Mouse (Mus musculus): ENCODE measurements at regions not wholly inside any gene's neighbourhood (a gene's known extent, or its start where the extent isn't known, plus 50 kb on each side); places are given as distances from the start of the nearest gene placed in this dataset.

DNA sequence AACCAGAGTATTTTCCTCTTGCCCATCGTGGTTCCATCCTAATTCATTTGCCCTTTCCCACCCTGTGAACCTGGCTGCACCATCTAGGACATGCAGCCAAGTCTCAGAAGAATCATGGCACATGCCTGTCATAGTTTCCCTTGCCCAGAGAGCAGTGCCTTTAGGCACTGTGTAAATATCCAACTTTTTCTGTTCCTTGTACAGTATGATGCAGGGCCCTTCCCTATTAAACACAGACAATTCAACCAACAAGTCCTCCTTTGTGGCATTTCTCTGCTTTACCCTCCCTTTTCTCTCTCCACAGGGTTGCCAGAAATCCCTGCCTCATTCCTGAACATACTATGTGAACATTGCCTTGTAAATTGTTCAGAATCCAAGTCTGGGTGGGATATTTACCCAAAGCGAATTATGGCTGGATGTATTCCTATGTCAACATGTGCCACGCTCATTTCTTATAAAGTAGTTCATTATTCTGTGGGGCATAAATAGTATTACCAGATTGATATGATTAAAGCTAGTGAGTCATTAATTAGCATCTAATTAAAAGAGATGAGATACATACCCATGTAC is 349.1 kb downstream of the Insc start:
- ATAC-seq (no peak), DNase-seq (ENCODE audit: low spot score) (no peak)
- Histone ChIP-seq H3K27ac (ENCODE audit: low read length) (no peak overlapping the region), H3K4me2 (replicated peaks; ENCODE audit: low read depth, low read length) (no peak overlapping the region), H3K9me3 (ENCODE audit: low read length) (no peaks in the 10 kb centered on the region), H3K9ac (replicated peaks; ENCODE audit: low read depth) (no peak overlapping the region), H3K4me3 (ENCODE audit: low read depth, low read length) (no peak overlapping the region), H3K36me3 (ENCODE audit: insufficient read depth, low read length) (no peaks in the 10 kb centered on the region), H3K27me3 (replicated peaks; ENCODE audit: insufficient read depth, low read length) (no peaks in the 10 kb centered on the region), H3K4me1 (ENCODE audit: insufficient read depth, low read depth, low read length) (no peaks in the 10 kb centered on the region)
- TF ChIP-seq CTCF (IDR thresholded peaks at IDR 0.05) (no peak), EP300 (IDR thresholded peaks at IDR 0.05) (no peak)
- 55% methylated on average over 3 of the region's 3 CpGs for WGBS

DNA sequence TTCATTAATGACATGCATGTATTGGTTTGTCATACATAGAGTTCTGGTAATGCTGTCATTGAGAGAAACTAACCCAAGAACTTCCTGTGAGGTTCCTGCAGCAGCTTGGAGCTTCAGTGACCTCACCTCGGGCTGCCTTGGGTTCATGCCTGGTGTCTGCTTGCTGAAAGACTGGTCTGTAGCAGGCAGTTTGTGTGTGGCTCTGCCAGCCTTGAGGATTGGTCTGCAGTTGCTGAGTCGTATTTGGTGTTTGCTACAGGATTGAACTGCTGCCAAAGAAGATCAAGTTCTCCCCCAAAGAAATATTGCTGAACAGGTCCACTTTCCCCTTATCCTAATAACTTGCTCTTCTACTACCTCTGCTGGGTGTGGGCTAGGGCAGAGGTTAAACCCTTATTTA is 362.5 kb downstream of the Insc start:
- Histone ChIP-seq H3K9me3 (ENCODE audit: low read length) (no peaks in the 10 kb centered on the region), H3K36me3 (ENCODE audit: insufficient read depth, low read length) (no peaks in the 10 kb centered on the region), H3K27me3 (replicated peaks; ENCODE audit: insufficient read depth, low read length) (no peaks in the 10 kb centered on the region), H3K4me2 (replicated peaks; ENCODE audit: low read depth, low read length) (no peak overlapping the region), H3K4me1 (ENCODE audit: insufficient read depth, low read depth, low read length) (no peaks in the 10 kb centered on the region), H3K4me3 (ENCODE audit: low read depth, low read length) (no peak overlapping the region), H3K27ac (ENCODE audit: low read length) (no peak overlapping the region), H3K9ac (replicated peaks; ENCODE audit: low read depth) (no peak overlapping the region)
- TF ChIP-seq EP300 (IDR thresholded peaks at IDR 0.05) (no peak), CTCF (IDR thresholded peaks at IDR 0.05) (no peak)
- ATAC-seq, result no peak
- 49% methylated on average over 2 of the region's 2 CpGs for WGBS
- DNase-seq (ENCODE audit: low spot score), result no peak

DNA sequence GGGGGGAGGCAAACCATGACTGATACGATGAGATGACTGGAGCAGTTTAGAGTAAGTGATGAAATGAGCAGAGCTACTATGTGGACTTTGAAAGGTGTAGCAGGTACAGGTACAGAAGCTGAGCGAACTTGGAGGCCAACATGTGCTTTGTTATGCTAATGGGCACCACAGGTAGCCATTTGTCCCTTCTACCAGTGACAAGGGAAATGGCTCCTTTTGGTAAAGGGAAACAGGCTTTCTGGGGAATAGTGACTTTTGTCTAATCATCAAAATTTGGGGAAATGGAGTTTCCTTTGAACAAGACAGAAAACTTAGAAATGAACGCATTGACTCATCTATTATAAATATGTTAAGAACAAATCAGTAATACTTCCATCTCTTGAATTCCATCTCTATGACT is 368.8 kb downstream of the Insc start:
- no peaks in the 10 kb centered on the region for H3K9me3 ChIP-seq (ENCODE audit: low read length)
- H3K4me3 ChIP-seq (ENCODE audit: low read depth, low read length), result no peak overlapping the region
- no peak overlapping the region for H3K27ac ChIP-seq (ENCODE audit: low read length)
- WGBS, result 61% methylated on average over 3 of the region's 3 CpGs
- H3K36me3 ChIP-seq (ENCODE audit: insufficient read depth, low read length), result no peaks in the 10 kb centered on the region
- no peak overlapping the region for H3K9ac ChIP-seq (replicated peaks; ENCODE audit: low read depth)
- TF ChIP-seq CTCF (IDR thresholded peaks at IDR 0.05) (no peak), EP300 (IDR thresholded peaks at IDR 0.05) (no peak)
- H3K4me1 ChIP-seq (ENCODE audit: insufficient read depth, low read depth, low read length), result no peaks in the 10 kb centered on the region
- no peak overlapping the region for H3K4me2 ChIP-seq (replicated peaks; ENCODE audit: low read depth, low read length)
- ATAC-seq (no peak), DNase-seq (ENCODE audit: low spot score) (no peak)
- H3K27me3 ChIP-seq (replicated peaks; ENCODE audit: insufficient read depth, low read length), result no peaks in the 10 kb centered on the region

DNA sequence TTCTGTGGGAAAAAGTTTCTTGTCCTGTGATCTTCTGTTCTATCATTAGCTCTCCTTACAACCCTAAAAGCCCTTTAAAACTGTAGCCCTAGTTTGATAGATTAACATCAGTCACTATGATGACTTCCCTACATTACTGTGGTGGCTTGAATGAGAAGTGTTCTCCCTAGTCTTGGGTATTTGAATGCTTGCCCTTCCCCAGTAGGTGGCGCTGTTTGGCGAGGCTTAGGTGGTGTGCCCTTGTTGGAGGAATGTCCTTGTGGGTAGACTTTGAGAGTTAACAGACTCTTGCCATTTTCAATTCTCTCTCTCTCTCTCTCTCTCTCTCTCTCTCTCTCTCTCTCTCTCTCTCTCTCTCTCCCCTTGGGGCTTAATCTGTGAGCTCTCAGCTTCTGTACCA is 379.8 kb downstream of the Insc start:
- no peaks in the 10 kb centered on the region for H3K4me1 ChIP-seq (ENCODE audit: insufficient read depth, low read depth, low read length)
- ATAC-seq, result no peak
- H3K4me2 ChIP-seq (replicated peaks; ENCODE audit: low read depth, low read length), result no peak overlapping the region
- no peaks in the 10 kb centered on the region for H3K36me3 ChIP-seq (ENCODE audit: insufficient read depth, low read length)
- no peaks in the 10 kb centered on the region for H3K9me3 ChIP-seq (ENCODE audit: low read length)
- WGBS, result 59% methylated on average over 2 of the region's 2 CpGs
- no peak for DNase-seq (ENCODE audit: low spot score)
- TF ChIP-seq EP300 (IDR thresholded peaks at IDR 0.05) (no peak), CTCF (IDR thresholded peaks at IDR 0.05) (peak; percentile 48)
- no peaks in the 10 kb centered on the region for H3K27me3 ChIP-seq (replicated peaks; ENCODE audit: insufficient read depth, low read length)
- no peak overlapping the region for H3K9ac ChIP-seq (replicated peaks; ENCODE audit: low read depth)
- no peak overlapping the region for H3K4me3 ChIP-seq (ENCODE audit: low read depth, low read length)
- no peak overlapping the region for H3K27ac ChIP-seq (ENCODE audit: low read length)

DNA sequence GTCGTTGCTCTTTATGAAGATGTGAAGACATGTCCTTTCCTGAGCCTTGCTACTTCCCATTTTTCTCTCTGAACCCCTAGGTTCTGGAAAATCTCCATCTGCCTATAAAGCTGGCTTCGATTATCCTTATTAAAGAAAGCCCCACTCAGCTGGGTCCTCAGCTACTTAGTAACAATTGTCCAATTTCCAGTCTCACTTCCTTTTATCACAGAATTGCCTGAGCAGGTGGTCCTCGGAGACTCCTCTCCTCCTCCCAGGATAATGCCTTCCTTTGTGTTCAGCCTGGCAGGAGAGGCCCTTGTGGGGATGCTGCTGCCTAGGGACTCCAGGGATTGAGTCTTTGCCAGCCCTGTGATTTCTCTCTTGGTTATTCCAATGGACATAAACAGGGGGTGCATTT is 385.5 kb downstream of the Insc start:
- DNase-seq (ENCODE audit: low spot score) (no peak), ATAC-seq (no peak)
- no peaks in the 10 kb centered on the region for H3K9me3 ChIP-seq (ENCODE audit: low read length)
- 41% methylated on average over 3 of the region's 3 CpGs for WGBS
- H3K9ac ChIP-seq (replicated peaks; ENCODE audit: low read depth), result no peak overlapping the region
- H3K27me3 ChIP-seq (replicated peaks; ENCODE audit: insufficient read depth, low read length), result no peaks in the 10 kb centered on the region
- no peak overlapping the region for H3K4me3 ChIP-seq (ENCODE audit: low read depth, low read length)
- TF ChIP-seq CTCF (IDR thresholded peaks at IDR 0.05) (no peak), EP300 (IDR thresholded peaks at IDR 0.05) (no peak)
- H3K27ac ChIP-seq (ENCODE audit: low read length), result no peak overlapping the region
- H3K4me2 ChIP-seq (replicated peaks; ENCODE audit: low read depth, low read length), result no peak overlapping the region
- no peaks in the 10 kb centered on the region for H3K36me3 ChIP-seq (ENCODE audit: insufficient read depth, low read length)
- H3K4me1 ChIP-seq (ENCODE audit: insufficient read depth, low read depth, low read length), result no peaks in the 10 kb centered on the region

DNA sequence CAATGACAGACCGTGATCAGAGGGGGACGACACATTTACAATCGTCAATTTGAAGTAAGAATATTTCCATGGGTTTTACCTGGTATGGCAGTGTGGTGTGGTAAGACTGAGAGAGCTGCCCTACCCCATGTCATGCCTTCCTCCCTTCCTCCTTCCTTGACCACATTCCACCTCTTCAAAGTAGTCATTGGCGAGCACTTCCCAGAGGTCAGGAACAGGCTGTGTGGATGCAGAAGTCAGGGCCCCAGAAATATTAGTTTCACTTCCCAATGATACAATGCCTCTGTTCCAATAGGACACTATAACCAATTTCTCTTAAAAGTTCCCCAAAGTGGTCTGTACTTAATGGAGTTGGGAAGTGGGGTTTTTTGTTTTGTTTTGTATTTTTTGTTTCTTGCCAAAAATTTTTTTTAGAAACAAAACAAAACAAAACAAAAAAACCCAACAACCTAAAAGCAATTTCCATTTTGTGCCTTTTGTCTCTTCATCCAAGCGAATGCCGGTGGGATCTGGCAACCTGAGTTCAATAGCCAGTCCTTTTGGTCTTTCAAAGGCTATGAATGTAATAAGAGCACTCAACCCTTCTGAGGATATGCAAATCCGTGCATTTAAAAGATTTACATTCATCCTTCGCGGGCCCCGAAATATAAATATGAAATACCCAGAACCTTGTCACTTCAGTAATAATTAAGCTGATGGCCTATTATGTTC is 387.9 kb downstream of the Insc start:
- Histone ChIP-seq H3K4me1 (ENCODE audit: insufficient read depth, low read depth, low read length) (no peaks in the 10 kb centered on the region), H3K9ac (replicated peaks; ENCODE audit: low read depth) (no peak overlapping the region), H3K27me3 (replicated peaks; ENCODE audit: insufficient read depth, low read length) (no peaks in the 10 kb centered on the region), H3K4me3 (ENCODE audit: low read depth, low read length) (no peak overlapping the region), H3K9me3 (ENCODE audit: low read length) (no peaks in the 10 kb centered on the region), H3K27ac (ENCODE audit: low read length) (no peak overlapping the region), H3K4me2 (replicated peaks; ENCODE audit: low read depth, low read length) (no peak overlapping the region), H3K36me3 (ENCODE audit: insufficient read depth, low read length) (no peaks in the 10 kb centered on the region)
- DNase-seq (ENCODE audit: low spot score) (no peak), ATAC-seq (no peak)
- TF ChIP-seq EP300 (IDR thresholded peaks at IDR 0.05) (no peak), CTCF (IDR thresholded peaks at IDR 0.05) (no peak)
- 83% methylated on average over 10 of the region's 10 CpGs for WGBS
